Mouse (Mus musculus): Measurements from ENCODE around the gene Ireb2. TPM values are rescaled to one million over a fixed set of nuclear protein-coding genes. Genes with fewer than 3 reads are reported as not detected.
"Not testable (repeated sequence)": the region's sequence is repeated elsewhere in the genome, so short reads cannot be mapped to it uniquely, and the experiment has no call there.

The Ireb2 gene
- polyA plus RNA-seq (2016; fragmentation: Nextera tagmentation; extraction: Ambion mirVana): 69.3 and 72.6 TPM in 2 replicates

GRCm38 (mm10) chr9:54863363-54864281, at the start of gene Ireb2:
Ireb2 (plus strand) TSS chr9:54863789.
- peak within 1 kb of the TSS; percentile 97 for H3K27ac ChIP-seq (replicated peaks)
- H3K4me2 ChIP-seq (replicated peaks): peak within 1 kb of the TSS; percentile 66
- peak within 1 kb of the TSS; percentile 70 for H3K4me3 ChIP-seq
- no peaks in the 10 kb centered on the region for H3K9me3 ChIP-seq
- peak; percentile 98 for ATAC-seq (ENCODE audit: low FRiP score, low read depth)
- H3K9ac ChIP-seq (replicated peaks): peak within 1 kb of the TSS; percentile 96
- peaks cover 26% of the 10 kb centered on the region for H3K4me1 ChIP-seq
- no peaks in the 10 kb centered on the region for H3K27me3 ChIP-seq
- 1% methylated on average over 65 of the region's 72 CpGs for whole genome bisulfite sequencing
- H3K36me3 ChIP-seq: peaks cover 28% of the 10 kb centered on the region

GRCm38 (mm10) chr9:54816508-54817201, 46.9 kb upstream of the Ireb2 start:
- Histone ChIP-seq H3K4me1 (no peaks in the 10 kb centered on the region), H3K27ac (replicated peaks) (no peak overlapping the region), H3K9me3 (no peaks in the 10 kb centered on the region), H3K27me3 (0 out of 2 replicates have a peak, but pooled peaks cover 4% of the 10 kb centered on the region), H3K36me3 (no peaks in the 10 kb centered on the region), H3K4me2 (replicated peaks) (no peak overlapping the region), H3K4me3 (no peak overlapping the region), H3K9ac (replicated peaks) (no peak overlapping the region)
- ATAC-seq (ENCODE audit: low FRiP score, low read depth): no peak
- WGBS: 71% methylated on average over 10 of the region's 10 CpGs

- ATAC-seq (ENCODE audit: low FRiP score, low read depth): peak; percentile 65; the same call in 1 of the 2 replicates
- Histone ChIP-seq H3K27me3 (0 out of 2 replicates have a peak, but pooled peaks cover 4% of the 10 kb centered on the region), H3K36me3 (no peaks in the 10 kb centered on the region), H3K27ac (replicated peaks) (no peak overlapping the region), H3K4me1 (no peaks in the 10 kb centered on the region), H3K4me2 (replicated peaks) (no peak overlapping the region), H3K4me3 (no peak overlapping the region), H3K9ac (replicated peaks) (no peak overlapping the region), H3K9me3 (no peaks in the 10 kb centered on the region)
- WGBS: 57% methylated on average over 5 of the region's 5 CpGs
Observed at GRCm38 (mm10) chr9:54821442-54822100, 42.0 kb upstream of the Ireb2 start.

GRCm38 (mm10) chr9:54829760-54830159, 33.8 kb upstream of the Ireb2 start:
- H3K27ac ChIP-seq (replicated peaks): no peak overlapping the region
- ATAC-seq (ENCODE audit: low FRiP score, low read depth): no peak
- H3K4me3 ChIP-seq: no peak overlapping the region
- no peaks in the 10 kb centered on the region for H3K27me3 ChIP-seq
- no peak overlapping the region for H3K4me2 ChIP-seq (replicated peaks)
- H3K9ac ChIP-seq (replicated peaks): no peak overlapping the region
- no peaks in the 10 kb centered on the region for H3K9me3 ChIP-seq
- H3K4me1 ChIP-seq: no peaks in the 10 kb centered on the region
- H3K36me3 ChIP-seq: no peaks in the 10 kb centered on the region
- 34% methylated on average over 2 of the region's 2 CpGs for WGBS

- Histone ChIP-seq H3K36me3 (no peaks in the 10 kb centered on the region), H3K4me2 (replicated peaks) (no peak overlapping the region), H3K4me1 (no peaks in the 10 kb centered on the region), H3K4me3 (no peak overlapping the region), H3K27me3 (no peaks in the 10 kb centered on the region), H3K27ac (replicated peaks) (no peak overlapping the region), H3K9me3 (no peaks in the 10 kb centered on the region), H3K9ac (replicated peaks) (no peak overlapping the region)
- 47% methylated on average over 3 of the region's 3 CpGs for WGBS
- ATAC-seq (ENCODE audit: low FRiP score, low read depth): no peak
Observed at GRCm38 (mm10) chr9:54830624-54831023, 33.0 kb upstream of the Ireb2 start.

GRCm38 (mm10) chr9:54833831-54834230, 29.8 kb upstream of the Ireb2 start:
- Histone ChIP-seq H3K9me3 (no peaks in the 10 kb centered on the region), H3K36me3 (no peaks in the 10 kb centered on the region), H3K4me3 (no peak overlapping the region), H3K27me3 (no peaks in the 10 kb centered on the region; the same call in 1 of the 2 replicates), H3K4me2 (replicated peaks) (no peak overlapping the region), H3K4me1 (no peaks in the 10 kb centered on the region), H3K27ac (replicated peaks) (no peak overlapping the region), H3K9ac (replicated peaks) (no peak overlapping the region)
- ATAC-seq (ENCODE audit: low FRiP score, low read depth): no peak
- 78% methylated on average over 1 of the region's 1 CpGs for WGBS

GRCm38 (mm10) chr9:54835951-54836717, 27.5 kb upstream of the Ireb2 start:
- H3K4me1 ChIP-seq; H3K27me3 ChIP-seq; H3K4me2 ChIP-seq (replicated peaks); H3K36me3 ChIP-seq; H3K27ac ChIP-seq (replicated peaks); H3K4me3 ChIP-seq; H3K9ac ChIP-seq (replicated peaks); ATAC-seq (ENCODE audit: low FRiP score, low read depth); H3K9me3 ChIP-seq: not testable (repeated sequence)
- 87% methylated on average over 6 of the region's 6 CpGs for WGBS

GRCm38 (mm10) chr9:54837835-54838234, 25.8 kb upstream of the Ireb2 start:
- no peak overlapping the region for H3K4me2 ChIP-seq (replicated peaks)
- H3K4me3 ChIP-seq: no peak overlapping the region
- 56% methylated on average over 7 of the region's 7 CpGs for WGBS
- no peaks in the 10 kb centered on the region for H3K9me3 ChIP-seq
- no peak for ATAC-seq (ENCODE audit: low FRiP score, low read depth)
- H3K4me1 ChIP-seq: no peaks in the 10 kb centered on the region
- H3K27me3 ChIP-seq: no peaks in the 10 kb centered on the region; the same call in 1 of the 2 replicates
- no peaks in the 10 kb centered on the region for H3K36me3 ChIP-seq
- no peak overlapping the region for H3K9ac ChIP-seq (replicated peaks)
- H3K27ac ChIP-seq (replicated peaks): no peak overlapping the region

- Histone ChIP-seq H3K9ac (replicated peaks) (no peak overlapping the region), H3K27me3 (no peaks in the 10 kb centered on the region; the same call in 1 of the 2 replicates), H3K27ac (replicated peaks) (no peak overlapping the region), H3K4me2 (replicated peaks) (no peak overlapping the region), H3K9me3 (no peaks in the 10 kb centered on the region), H3K36me3 (no peaks in the 10 kb centered on the region), H3K4me1 (no peaks in the 10 kb centered on the region), H3K4me3 (no peak overlapping the region)
- WGBS: 83% methylated on average over 1 of the region's 1 CpGs
- ATAC-seq (ENCODE audit: low FRiP score, low read depth): no peak
Observed at GRCm38 (mm10) chr9:54840145-54840544, 23.4 kb upstream of the Ireb2 start.

- WGBS: 83% methylated on average over 5 of the region's 5 CpGs
- no peak overlapping the region for H3K4me2 ChIP-seq (replicated peaks)
- no peaks in the 10 kb centered on the region; the same call in 1 of the 2 replicates for H3K27me3 ChIP-seq
- no peaks in the 10 kb centered on the region for H3K9me3 ChIP-seq
- no peak overlapping the region for H3K9ac ChIP-seq (replicated peaks)
- no peak for ATAC-seq (ENCODE audit: low FRiP score, low read depth)
- H3K4me3 ChIP-seq: no peak overlapping the region
- H3K36me3 ChIP-seq: no peaks in the 10 kb centered on the region
- no peaks in the 10 kb centered on the region for H3K4me1 ChIP-seq
- no peak overlapping the region for H3K27ac ChIP-seq (replicated peaks)
Observed at GRCm38 (mm10) chr9:54842311-54842710, 21.3 kb upstream of the Ireb2 start.

GRCm38 (mm10) chr9:54843887-54844286, 19.7 kb upstream of the Ireb2 start:
- no peak overlapping the region for H3K4me3 ChIP-seq
- ATAC-seq (ENCODE audit: low FRiP score, low read depth): no peak
- no peaks in the 10 kb centered on the region for H3K36me3 ChIP-seq
- no peak overlapping the region for H3K9ac ChIP-seq (replicated peaks)
- no peak overlapping the region for H3K27ac ChIP-seq (replicated peaks)
- H3K4me1 ChIP-seq: no peaks in the 10 kb centered on the region
- no peaks in the 10 kb centered on the region for H3K27me3 ChIP-seq
- no peaks in the 10 kb centered on the region for H3K9me3 ChIP-seq
- H3K4me2 ChIP-seq (replicated peaks): no peak overlapping the region
- 83% methylated on average over 6 of the region's 6 CpGs for WGBS

All from midbrain, embryonic 12.5 days (tissue).